In the genomic region with DNA sequence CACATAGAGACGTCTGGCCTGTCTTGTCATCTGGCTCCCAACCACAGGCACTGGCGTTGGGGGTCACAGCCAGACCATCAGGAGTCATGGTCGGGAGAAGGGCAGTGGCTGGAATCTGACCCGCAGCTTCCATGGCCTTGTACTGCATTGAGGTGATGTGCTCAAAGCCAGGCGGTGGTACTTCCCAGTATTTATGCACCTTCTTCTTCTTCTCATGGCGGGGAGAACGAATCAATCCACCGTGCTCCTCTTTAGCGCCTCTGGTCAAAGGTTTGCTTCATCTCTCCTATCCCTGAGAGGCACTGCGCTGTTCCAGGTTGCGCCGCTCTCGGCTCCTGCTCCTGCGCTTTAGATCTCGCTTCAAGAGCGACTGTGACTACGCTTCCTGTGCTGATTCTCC, we compare ENCODE assay signal across 22 mouse cellular contexts.
DNase-seq lines count a peak whose midpoint lies in the region; ATAC-seq and TF ChIP-seq lines count a peak whose summit lies in the region.
"Had no signal": no experiment of that assay in that cellular context is flagged by ENCODE, and none has a peak within 500 bp of the region (broad histone marks: within the 10 kb centered on the region; RNA-seq: fewer than 3 reads in every experiment).

No protein-coding gene starts in this region.

- no peak for TF ChIP-seq EP300 in ES-Bruce4 (IDR thresholded peaks at IDR 0.05; ENCODE audit: insufficient read depth, low read depth, low read length)

- peak; percentile 67 for DNase-seq in midbrain, embryonic 11.5 days (ENCODE audit: low spot score, missing footprints)
- DNase-seq in kidney, adult 2 months: no peak
- DNase-seq in left cerebral cortex, adult 2 months (ENCODE audit: extremely low spot score in 1 of 2, low spot score in 2 of 2): no peak
- DNase-seq: adrenal gland, adult 8-10 months; adrenal gland, postnatal 14 days; adrenal gland, postnatal 36 days; cerebellum, adult 11-12 months; cerebellum, adult 2 months; cerebellum, adult 9-10 months; cerebellum, postnatal 10 days; cerebellum, postnatal 25 days; forebrain, postnatal 0 days had no signal

- H3K36me3 ChIP-seq in midbrain, embryonic 11.5 days (ENCODE audit: control insufficient read depth, insufficient read depth, low read length): no peaks in the 10 kb centered on the region
- no peaks in the 10 kb centered on the region for H3K36me3 ChIP-seq in midbrain, embryonic 15.5 days (replicated peaks)
- H3K36me3 ChIP-seq in E14TG2a.4 (ENCODE audit: insufficient read depth, low read length) (no peaks in the 10 kb centered on the region), ES-Bruce4 (ENCODE audit: control insufficient read depth, insufficient read depth, low read length, poor library complexity, severe bottlenecking) (no peaks in the 10 kb centered on the region)
- no peaks in the 10 kb centered on the region for H3K36me3 ChIP-seq in kidney, adult 2 months (ENCODE audit: control insufficient read depth, insufficient read depth, low read length)
- H3K36me3 ChIP-seq: embryonic facial prominence, embryonic 10.5 days; embryonic facial prominence, embryonic 12.5 days; forebrain, embryonic 15.5 days; G1E had no signal

- 96% methylated on average over 17 of the region's 17 CpGs for WGBS in midbrain, embryonic 11.5 days
- WGBS in midbrain, embryonic 15.5 days: 97% methylated on average over 17 of the region's 17 CpGs
- 92% methylated on average over 17 of the region's 17 CpGs for WGBS in kidney, adult 2 months

- H3K4me2 ChIP-seq in midbrain, embryonic 11.5 days: no peak overlapping the region
- H3K4me2 ChIP-seq in midbrain, embryonic 15.5 days: no peak overlapping the region
- H3K4me2 ChIP-seq: embryonic facial prominence, embryonic 12.5 days; forebrain, embryonic 13.5 days; forebrain, embryonic 15.5 days had no signal

- H3K4me3 ChIP-seq in midbrain, embryonic 11.5 days (ENCODE audit: low read depth, low read length): no peak overlapping the region
- H3K4me3 ChIP-seq in midbrain, embryonic 15.5 days: no peak overlapping the region
- peak overlapping the region; percentile 26; the same call in 1 of the 2 replicates for H3K4me3 ChIP-seq in E14TG2a.4 (replicated peaks; ENCODE audit: low read length)
- peak overlapping the region; percentile 29; the same call in 1 of the 2 replicates for H3K4me3 ChIP-seq in ES-Bruce4 (ENCODE audit: low read depth, low read length)
- H3K4me3 ChIP-seq in kidney, adult 2 months (ENCODE audit: insufficient read depth, low read depth, low read length): no peak overlapping the region
- no peak overlapping the region for H3K4me3 ChIP-seq in left cerebral cortex, adult 2 months
- H3K4me3 ChIP-seq: embryonic facial prominence, embryonic 10.5 days; embryonic facial prominence, embryonic 12.5 days; forebrain, embryonic 13.5 days; forebrain, embryonic 15.5 days had no signal

- no peaks in the 10 kb centered on the region for H3K27me3 ChIP-seq in midbrain, embryonic 11.5 days (ENCODE audit: control insufficient read depth, insufficient read depth, low read length)
- no peaks in the 10 kb centered on the region for H3K27me3 ChIP-seq in midbrain, embryonic 15.5 days (replicated peaks)
- H3K27me3 ChIP-seq in E14TG2a.4 (ENCODE audit: insufficient read depth, low read length): 0 out of 2 replicates have a peak, but pooled peaks cover 7% of the 10 kb centered on the region
- H3K27me3 ChIP-seq in ES-Bruce4 (ENCODE audit: control insufficient read depth, insufficient read depth, low read length, poor library complexity, severe bottlenecking): no peaks in the 10 kb centered on the region
- no peaks in the 10 kb centered on the region for H3K27me3 ChIP-seq in kidney, adult 2 months (replicated peaks; ENCODE audit: control insufficient read depth, insufficient read depth, low read length)
- H3K27me3 ChIP-seq: embryonic facial prominence, embryonic 12.5 days; forebrain, embryonic 13.5 days; forebrain, embryonic 15.5 days; Patski had no signal

- TF ChIP-seq CTCF in E14TG2a.4 (conservative IDR thresholded peaks at IDR 0.05; ENCODE audit: low read length) (no peak), ES-Bruce4 (IDR thresholded peaks at IDR 0.05; ENCODE audit: low read depth, low read length) (no peak)
- TF ChIP-seq CTCF in kidney, adult 2 months (conservative IDR thresholded peaks at IDR 0.05; ENCODE audit: insufficient read depth, insufficient read length, low read depth, low read length): no peak
- TF ChIP-seq CTCF in left cerebral cortex, adult 2 months (IDR thresholded peaks at IDR 0.05): no peak

- H3K9me3 ChIP-seq in midbrain, embryonic 11.5 days (ENCODE audit: control insufficient read depth, low read length): no peaks in the 10 kb centered on the region
- no peaks in the 10 kb centered on the region for H3K9me3 ChIP-seq in midbrain, embryonic 15.5 days
- H3K9me3 ChIP-seq in E14TG2a.4 (ENCODE audit: low read length) (peaks cover 6% of the 10 kb centered on the region; the same call in 1 of the 2 replicates), ES-Bruce4 (replicated peaks; ENCODE audit: control insufficient read depth, insufficient read depth, low read length, poor library complexity, severe bottlenecking) (0 out of 2 replicates have a peak, but pooled peaks cover 3% of the 10 kb centered on the region)
- H3K9me3 ChIP-seq: forebrain, embryonic 13.5 days; forebrain, embryonic 15.5 days had no signal

- intact Hi-C loops in left cerebral cortex, adult 2 months (cut with DNase I): no loop called here

- no peak for ATAC-seq in midbrain, embryonic 11.5 days (ENCODE audit: low FRiP score)
- ATAC-seq in midbrain, embryonic 15.5 days (replicated peaks): no peak
- ATAC-seq: activated CD4-positive, CD25-positive, alpha-beta regulatory T cell, adult 4 months; forebrain, embryonic 13.5 days; forebrain, embryonic 15.5 days; forebrain, postnatal 0 days; Patski had no signal

- H3K27ac ChIP-seq in midbrain, embryonic 11.5 days (ENCODE audit: low read depth, low read length): no peak overlapping the region
- no peak overlapping the region for H3K27ac ChIP-seq in midbrain, embryonic 15.5 days
- no peak overlapping the region for H3K27ac ChIP-seq in ES-Bruce4 (ENCODE audit: insufficient read depth, low read length)
- no peak overlapping the region for H3K27ac ChIP-seq in kidney, adult 2 months (ENCODE audit: insufficient read depth, low read depth, low read length)
- no peak overlapping the region for H3K27ac ChIP-seq in left cerebral cortex, adult 2 months
- H3K27ac ChIP-seq: embryonic facial prominence, embryonic 10.5 days; embryonic facial prominence, embryonic 12.5 days; forebrain, embryonic 13.5 days; forebrain, embryonic 15.5 days had no signal

- H3K4me1 ChIP-seq in midbrain, embryonic 11.5 days (ENCODE audit: control insufficient read depth, insufficient read depth, low read length): no peaks in the 10 kb centered on the region
- no peaks in the 10 kb centered on the region for H3K4me1 ChIP-seq in midbrain, embryonic 15.5 days
- no peaks in the 10 kb centered on the region for H3K4me1 ChIP-seq in E14TG2a.4 (replicated peaks; ENCODE audit: low read depth, low read length)
- H3K4me1 ChIP-seq in ES-Bruce4 (ENCODE audit: control insufficient read depth, insufficient read depth, low read length): no peaks in the 10 kb centered on the region
- H3K4me1 ChIP-seq in kidney, adult 2 months (ENCODE audit: control insufficient read depth, insufficient read depth, low read length): no peaks in the 10 kb centered on the region
- H3K4me1 ChIP-seq: embryonic facial prominence, embryonic 10.5 days; embryonic facial prominence, embryonic 12.5 days; forebrain, embryonic 13.5 days; forebrain, embryonic 15.5 days had no signal

- H3K9ac ChIP-seq in midbrain, embryonic 11.5 days (ENCODE audit: low read length): no peak overlapping the region
- no peak overlapping the region for H3K9ac ChIP-seq in midbrain, embryonic 15.5 days
- no peak overlapping the region for H3K9ac ChIP-seq in ES-Bruce4 (ENCODE audit: low read depth, poor library complexity, severe bottlenecking)
- H3K9ac ChIP-seq: embryonic facial prominence, embryonic 12.5 days; forebrain, embryonic 13.5 days; forebrain, embryonic 15.5 days; forebrain, postnatal 0 days had no signal

- TF ChIP-seq POLR2A in ES-Bruce4 (IDR thresholded peaks at IDR 0.05; ENCODE audit: insufficient read depth, low read length): no peak
- no peak for TF ChIP-seq POLR2A in kidney, adult 2 months (IDR thresholded peaks at IDR 0.05; ENCODE audit: low read depth, low read length)

Comparison
In these comparisons a context has a peak if more than half of its experiments do, and no peak if none do; other contexts are left out.
1. H3K4me3 ChIP-seq: peak in E14TG2a.4 (single experiment) and ES-Bruce4 (single experiment); none in midbrain, embryonic 11.5 days (single experiment), midbrain, embryonic 15.5 days (single experiment), kidney, adult 2 months (single experiment) and left cerebral cortex, adult 2 months (single experiment).